Mouse (Mus musculus): ENCODE results near the gene Rreb1.

- TF ChIP-seq CTCF (IDR thresholded peaks at IDR 0.05; ENCODE audit: low read depth) (no peak), EP300 (IDR thresholded peaks at IDR 0.05; ENCODE audit: low read depth) (no peak)
Measured at GRCm38 (mm10) chr13:37848438-37848837, 70.2 kb downstream of the Rreb1 start.

All from liver, postnatal 0 days (tissue).